Mouse (Mus musculus): ENCODE results near the gene Chd3.
"Not testable (repeated sequence)": the region's sequence is repeated elsewhere in the genome, so short reads cannot be mapped to it uniquely, and the experiment has no call there.

Chd3 gene

DNA sequence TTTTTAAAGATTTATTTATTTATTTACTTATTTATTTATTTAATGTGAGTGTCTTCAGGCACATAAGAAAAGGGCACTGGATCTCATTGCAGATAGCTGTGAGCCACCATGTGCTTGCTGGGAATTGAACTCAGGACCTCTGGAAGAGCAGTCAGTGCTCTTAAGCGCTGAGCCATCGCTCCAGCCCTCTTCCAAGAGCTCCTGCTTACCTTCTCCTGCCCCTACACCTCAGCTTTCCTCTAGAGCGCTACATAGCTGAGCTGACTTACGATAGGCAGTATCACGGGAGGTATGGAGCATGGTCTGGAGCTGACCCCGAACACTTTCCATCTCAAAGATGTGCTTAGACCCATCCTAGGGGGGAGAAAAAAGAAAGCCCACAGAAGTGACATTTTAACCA is 47.6 kb downstream of the Chd3 start:
- no peak for DNase-seq

DNA sequence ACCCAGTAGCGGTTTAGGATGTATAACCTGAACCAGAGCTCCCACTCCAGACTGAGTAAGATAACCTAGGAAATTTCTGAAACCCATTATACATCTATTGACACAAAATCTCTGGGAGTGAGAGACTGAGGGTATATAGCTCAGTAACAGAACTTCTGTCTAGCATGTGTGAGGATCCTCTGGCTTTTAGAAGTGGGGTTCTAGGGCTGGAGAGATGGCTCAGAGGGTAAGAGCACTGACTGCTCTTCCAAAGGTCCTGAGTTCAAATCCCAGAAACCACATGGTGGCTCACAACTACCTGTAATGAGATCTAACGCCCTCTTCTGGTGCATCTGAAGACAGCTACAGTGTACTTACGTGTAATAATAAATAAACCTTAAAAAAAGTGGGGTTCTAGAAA is 51.2 kb downstream of the Chd3 start:
- DNase-seq, result not testable (repeated sequence)

DNA sequence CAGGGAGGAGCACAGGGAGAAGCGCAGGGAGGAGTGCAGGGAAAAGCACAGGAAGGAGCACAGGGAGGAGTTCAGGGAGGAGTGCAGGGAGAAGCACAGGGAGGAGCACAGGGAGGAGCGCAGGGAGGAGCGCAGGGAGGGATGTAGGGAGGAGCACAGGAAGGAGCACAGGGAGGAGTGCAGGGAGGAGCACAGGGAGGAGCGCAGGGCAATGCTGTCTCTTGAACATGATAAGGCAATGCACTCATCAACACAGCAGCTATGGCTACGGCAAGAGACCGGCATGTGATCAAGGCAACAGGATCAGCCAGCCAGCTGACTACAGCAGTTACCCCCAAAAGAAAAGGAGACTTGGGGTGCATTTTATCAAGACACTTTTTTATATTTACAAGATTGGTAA is 52.8 kb downstream of the Chd3 start:
- DNase-seq, result no peak

DNA sequence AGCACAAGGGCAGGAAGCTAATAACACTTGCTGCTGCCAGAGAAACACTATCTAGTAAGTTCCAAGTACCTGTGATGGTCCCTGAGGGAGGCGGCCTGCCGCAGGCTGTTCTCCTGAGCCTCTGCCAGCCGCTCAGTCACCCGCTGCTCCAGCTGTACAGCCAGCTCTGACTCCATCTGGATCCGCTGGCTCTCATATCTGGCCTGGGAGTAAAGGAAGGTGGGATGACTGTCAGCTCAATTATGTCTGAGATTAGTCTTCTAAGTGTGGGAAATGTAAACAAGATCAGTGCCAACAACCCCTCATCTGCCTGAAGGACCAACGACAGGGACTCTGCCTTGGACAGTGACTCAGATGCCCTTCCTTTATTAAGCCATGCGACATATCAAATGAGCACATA is 57.9 kb downstream of the Chd3 start:
- DNase-seq, result no peak

DNA sequence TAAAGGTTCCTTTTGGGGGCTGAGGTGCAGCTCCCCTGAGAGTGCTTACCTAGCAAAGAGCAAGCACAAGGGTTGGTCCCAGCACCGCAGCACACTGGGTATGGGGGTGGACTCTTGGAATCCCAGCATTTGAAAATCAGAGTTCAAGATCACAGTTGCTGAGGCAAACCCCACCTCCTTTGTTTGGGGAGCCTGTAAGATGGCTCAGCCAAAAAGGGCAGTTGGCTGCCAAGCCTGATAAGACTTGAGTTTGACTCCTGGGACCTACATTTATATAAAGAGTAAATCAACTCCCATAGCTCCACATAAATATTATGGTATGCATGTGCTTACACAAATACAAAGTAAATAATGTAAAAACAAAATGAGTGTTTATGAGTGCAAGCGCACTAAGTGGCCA is 63.2 kb downstream of the Chd3 start:
- no peak for DNase-seq

DNA sequence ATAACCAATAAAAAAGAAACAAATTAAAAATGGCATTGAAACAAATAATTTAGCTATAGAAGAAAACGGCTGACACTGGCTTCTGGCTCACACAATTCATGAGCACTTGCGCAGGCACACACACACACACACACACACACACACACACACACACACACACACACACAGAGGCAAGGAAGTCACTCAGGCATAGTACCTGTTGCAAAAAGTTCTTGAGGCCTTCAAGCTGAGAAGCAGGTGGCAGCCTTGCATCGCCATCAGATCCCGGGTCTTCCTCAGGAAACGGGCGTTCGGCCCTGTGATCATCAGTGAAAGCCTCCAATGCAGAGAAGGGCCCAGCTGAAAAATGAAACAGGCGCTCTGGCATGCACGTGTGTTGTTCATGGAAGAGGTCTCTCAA is 63.9 kb downstream of the Chd3 start:
- no peak for DNase-seq

DNA sequence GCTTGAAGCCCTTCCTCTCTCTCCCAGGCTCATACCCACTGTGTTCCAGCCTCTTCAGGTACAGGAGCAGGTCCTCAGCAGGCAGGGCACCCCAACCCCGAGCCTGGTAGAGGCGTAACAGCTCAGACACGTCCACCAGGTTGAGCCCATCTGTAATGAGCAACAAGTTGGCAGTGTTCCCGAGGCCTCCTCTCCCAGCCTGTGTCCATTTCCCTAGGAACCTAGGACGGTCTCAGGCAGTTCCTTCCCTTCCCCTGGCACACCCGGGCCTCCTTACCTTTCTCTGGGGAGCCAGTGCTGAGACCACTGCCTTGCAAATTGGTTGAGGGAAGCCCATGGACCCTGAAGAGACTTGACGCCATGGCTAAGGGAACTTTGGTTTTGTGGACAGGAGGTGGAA is 66.4 kb downstream of the Chd3 start:
- no peak for DNase-seq

GRCm38 (mm10) chr11:69298231-69298630 is 71.0 kb downstream of the Chd3 start:
- DNase-seq, result no peak

- no peak for DNase-seq
Observed at GRCm38 (mm10) chr11:69297799-69298198, 71.4 kb downstream of the Chd3 start.

- no peak for DNase-seq
Observed at GRCm38 (mm10) chr11:69295286-69295685, 73.9 kb downstream of the Chd3 start.

Data from kidney, postnatal 10 days (tissue).